Mouse (Mus musculus) ES-Bruce4 (cell line): ENCODE results near the gene Gm44805. TPM values are rescaled to one million over a fixed set of nuclear protein-coding genes. Genes with fewer than 3 reads are reported as not detected.

Experiments used
- H3K27ac ChIP-seq: 2 replicates; pipeline ENCODE4 v1.5.1; 2012; ENCODE audit warnings: low read length, inconsistent platforms; ENCODE audit not compliant: insufficient read depth
- H3K27me3 ChIP-seq: 2 replicates; pipeline ENCODE4 v1.6.1; 2012; ENCODE audit warnings: mild to moderate bottlenecking, low read length, inconsistent platforms; ENCODE audit not compliant: control insufficient read depth, poor library complexity, insufficient read depth, severe bottlenecking
- H3K36me3 ChIP-seq: 2 replicates; pipeline ENCODE4 v1.6.1; 2012; ENCODE audit warnings: inconsistent platforms, mild to moderate bottlenecking, low read length, moderate library complexity; ENCODE audit not compliant: control insufficient read depth, poor library complexity, insufficient read depth, severe bottlenecking
- H3K4me1 ChIP-seq: one replicate; pipeline ENCODE4 v1.8.1; 2011; ENCODE audit warnings: low read length; ENCODE audit not compliant: control insufficient read depth, insufficient read depth
- H3K4me3 ChIP-seq: 2 replicates; pipeline ENCODE4 v1.5.1; 2011; ENCODE audit warnings: low read depth, mild to moderate bottlenecking, low read length
- H3K9ac ChIP-seq: 2 replicates; pipeline ENCODE4 v1.6.1; 2012; ENCODE audit warnings: low read depth, mild to moderate bottlenecking, inconsistent platforms; ENCODE audit not compliant: poor library complexity, severe bottlenecking
- H3K9me3 ChIP-seq: replicated peaks from 2 replicates; pipeline ENCODE4 v1.6.1; 2012; ENCODE audit warnings: mild to moderate bottlenecking, low read length, inconsistent platforms; ENCODE audit not compliant: control insufficient read depth, poor library complexity, insufficient read depth, severe bottlenecking
- CTCF ChIP-seq: IDR thresholded peaks from one replicate; pipeline ENCODE4 v1.8.1; 2011; ENCODE audit warnings: low read depth, low read length
- EP300 ChIP-seq: IDR thresholded peaks from 2 replicates; pipeline ENCODE4 v1.6.1; 2011; ENCODE audit warnings: low read depth, low read length; ENCODE audit not compliant: insufficient read depth
- POLR2A ChIP-seq: IDR thresholded peaks from one replicate; pipeline ENCODE4 v1.8.1; 2011; ENCODE audit warnings: low read length; ENCODE audit not compliant: insufficient read depth
- polyA plus RNA-seq: library from polyadenylated mRNA; stranded (reverse); fragments of >200 nt; gene quantifications from 2 replicates; pipeline ENCODE4 v1.2.4, GENCODE M21; 2011; ENCODE audit warnings: low read depth; ENCODE audit not compliant: missing spikeins, insufficient read depth, insufficient read length

The Gm44805 gene
- polyA plus RNA-seq, 1 experiment = not detected

DNA sequence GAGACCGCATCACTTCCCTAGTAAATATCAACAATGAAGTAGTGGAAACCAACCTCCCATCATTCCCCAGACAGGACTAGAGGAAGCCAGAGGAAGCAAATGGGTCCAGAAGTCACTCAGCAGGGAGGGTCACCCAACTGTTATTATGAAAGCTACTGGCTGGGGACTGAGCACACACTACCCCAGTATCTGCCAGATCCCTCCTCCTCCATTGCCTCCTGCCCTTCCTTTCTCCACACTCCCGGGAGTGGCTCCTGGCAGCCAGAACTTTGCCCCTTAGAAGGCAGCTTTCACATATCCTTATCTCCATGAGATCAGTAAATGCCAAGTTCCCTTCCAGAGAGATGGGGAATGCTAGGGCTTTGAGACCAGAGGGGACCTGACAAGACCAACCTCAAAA is 57.8 kb downstream of the Gm44805 start:
- H3K4me1 ChIP-seq = no peaks in the 10 kb centered on the region
- no peak overlapping the region for H3K9ac ChIP-seq
- no peak for TF ChIP-seq EP300
- no peak for TF ChIP-seq POLR2A
- no peak for TF ChIP-seq CTCF
- H3K27me3 ChIP-seq = no peaks in the 10 kb centered on the region
- H3K27ac ChIP-seq = no peak overlapping the region
- H3K4me3 ChIP-seq = no peak overlapping the region
- H3K36me3 ChIP-seq = no peaks in the 10 kb centered on the region
- H3K9me3 ChIP-seq = no peaks in the 10 kb centered on the region

DNA sequence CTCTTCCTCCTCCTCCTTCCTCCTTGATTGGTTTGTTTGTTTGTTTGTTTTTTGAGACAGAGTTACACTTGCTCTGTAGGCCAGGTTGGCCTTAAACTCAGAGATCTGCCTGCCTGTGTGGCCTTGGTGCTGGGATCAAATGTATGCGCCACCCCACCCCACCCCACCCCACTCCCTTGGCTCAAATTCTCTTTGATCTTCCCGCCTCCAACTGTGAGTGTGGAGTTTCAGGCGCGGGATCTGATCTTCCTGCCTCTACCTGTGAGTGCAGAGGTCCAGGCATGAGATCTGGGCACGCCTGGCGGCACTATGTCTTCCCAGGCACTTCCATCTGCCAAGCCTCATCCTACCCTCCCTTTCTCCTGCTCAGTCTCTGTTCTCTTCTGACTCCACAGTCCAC is 59.0 kb downstream of the Gm44805 start:
- no peaks in the 10 kb centered on the region for H3K4me1 ChIP-seq

More for the DNA sequence above, 59.0 kb downstream of the Gm44805 start:
- TF ChIP-seq CTCF = no peak
- no peak for TF ChIP-seq EP300
- no peak for TF ChIP-seq POLR2A
- no peaks in the 10 kb centered on the region for H3K36me3 ChIP-seq
- H3K27me3 ChIP-seq = no peaks in the 10 kb centered on the region
- no peaks in the 10 kb centered on the region for H3K9me3 ChIP-seq
- no peak overlapping the region for H3K9ac ChIP-seq
- H3K27ac ChIP-seq = no peak overlapping the region
- H3K4me3 ChIP-seq = no peak overlapping the region

Other genes starting within 250 kb of the Gm44805 start
- 33.1 and 33.3 TPM in 2 replicates for gene Mark4, start 222.6 kb downstream of the Gm44805 start, polyA plus RNA-seq
- 3.0 and 3.8 TPM in 2 replicates for gene Exoc3l2, start 218.1 kb downstream of the Gm44805 start, polyA plus RNA-seq
- gene Bloc1s3, start 173.1 kb downstream of the Gm44805 start, polyA plus RNA-seq = 5.7 and 6.9 TPM in 2 replicates
- 23.5 and 33.6 TPM in 2 replicates for gene Trappc6a, start 173.0 kb downstream of the Gm44805 start, polyA plus RNA-seq
- 0.23 and 0.34 TPM in 2 replicates for gene Nkpd1, start 163.6 kb downstream of the Gm44805 start, polyA plus RNA-seq
- gene Ppp1r37, start 118.3 kb downstream of the Gm44805 start, polyA plus RNA-seq = 16.1 and 19.1 TPM in 2 replicates
- 21.5 and 23.5 TPM in 2 replicates for gene Zfp296, start 104.1 kb downstream of the Gm44805 start, polyA plus RNA-seq
- gene Gemin7, start 103.8 kb downstream of the Gm44805 start, polyA plus RNA-seq = 25.2 and 30.5 TPM in 2 replicates
- gene Clasrp, start 76.9 kb downstream of the Gm44805 start, polyA plus RNA-seq = 52.3 and 57.4 TPM in 2 replicates
- gene Relb, start 52.0 kb downstream of the Gm44805 start, polyA plus RNA-seq = 11.7 and 11.9 TPM in 2 replicates
- 49.6 and 52.7 TPM in 2 replicates for gene Clptm1, start 16.4 kb downstream of the Gm44805 start, polyA plus RNA-seq
- gene Apoc2, start 3.5 kb downstream of the Gm44805 start, polyA plus RNA-seq = 1.2 TPM in 1 of 2 replicates, not detected in the other
- 1.1 TPM in 1 of 2 replicates, not detected in the other for gene Apoc4, start 56 bp upstream of the Gm44805 start, polyA plus RNA-seq
- 93.2 and 95.8 TPM in 2 replicates for gene Apoc1, start 11.2 kb upstream of the Gm44805 start, polyA plus RNA-seq
- 1,030 and 1,048 TPM in 2 replicates for gene Apoe, start 17.8 kb upstream of the Gm44805 start, polyA plus RNA-seq
- 68.2 TPM in 2 replicates for gene Tomm40, start 34.0 kb upstream of the Gm44805 start, polyA plus RNA-seq
- 86.7 and 97.9 TPM in 2 replicates for gene Nectin2, start 69.1 kb upstream of the Gm44805 start, polyA plus RNA-seq
- 138 and 154 TPM in 2 replicates for gene Bcam, start 89.6 kb upstream of the Gm44805 start, polyA plus RNA-seq
- 17.1 and 23.2 TPM in 2 replicates for gene Cblc, start 115.4 kb upstream of the Gm44805 start, polyA plus RNA-seq
- 17.3 and 27.3 TPM in 2 replicates for gene Bcl3, start 141.3 kb upstream of the Gm44805 start, polyA plus RNA-seq
- 0.82 and 1.1 TPM in 2 replicates for gene Gm19345, start 170.6 kb upstream of the Gm44805 start, polyA plus RNA-seq
- gene Ceacam16, start 179.9 kb upstream of the Gm44805 start, polyA plus RNA-seq = not detected in 2 replicates
- gene Ceacam19, start 206.5 kb upstream of the Gm44805 start, polyA plus RNA-seq = not detected in 2 replicates
- 63.5 and 68.1 TPM in 2 replicates for gene Pvr, start 239.7 kb upstream of the Gm44805 start, polyA plus RNA-seq